Mouse (Mus musculus) cerebral cortex, adult 2 months (tissue): Measurements from ENCODE around the gene Taar7f.

Experiments
- WGBS: fragments of 180-500 bp; shearing (Covaris S2); methylation state at CpG from one replicate; pipeline ENCODE4 v1.1.7; 2018; 5-methylcytosine and 5-hydroxymethylcytosine counted together

Taar7f gene

DNA sequence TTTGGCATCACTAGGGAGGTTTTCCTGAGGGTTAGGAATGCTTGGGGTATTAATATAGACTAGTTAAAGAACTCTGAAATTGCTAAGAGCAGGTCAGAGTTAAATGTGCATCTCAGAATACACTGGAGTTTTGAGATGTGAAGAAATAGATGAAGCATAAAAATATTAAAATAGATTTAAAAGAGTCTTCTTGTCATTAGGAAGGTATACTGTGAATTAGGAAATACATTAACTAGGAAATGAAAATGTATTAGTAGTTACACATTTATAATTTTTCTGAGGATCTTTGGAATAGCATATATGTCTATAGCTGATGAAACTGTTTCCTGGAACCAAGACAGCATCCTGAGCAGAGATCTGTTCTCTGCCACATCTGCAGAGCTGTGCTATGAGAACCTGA, at the start of gene Taar7f:
Taar7f (plus strand) TSS at position 301 of the 400 bp plus-strand sequence.

DNA sequence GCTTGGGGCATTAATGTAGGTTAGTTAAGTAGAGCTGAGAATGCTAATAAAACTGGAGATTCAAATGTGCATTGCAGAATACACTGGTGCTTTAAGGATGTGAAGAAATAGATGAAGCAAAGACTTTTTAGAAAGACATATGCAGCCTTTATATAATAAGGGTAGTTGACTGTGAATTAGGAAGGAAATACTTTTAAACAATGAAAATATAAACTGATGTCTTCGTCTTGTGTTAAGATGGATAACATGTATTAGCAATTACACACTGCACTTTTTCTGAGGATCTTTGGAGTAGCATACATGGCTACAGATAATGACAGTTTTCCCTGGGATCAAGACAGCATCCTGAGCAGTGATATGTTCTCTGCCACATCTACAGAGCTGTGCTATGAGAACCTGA, 49.7 kb upstream of the Taar7f start, which contains the start of gene Taar7b:
Taar7b (plus strand) TSS at position 301 of the 400 bp plus-strand sequence.
- WGBS: 85% methylated on average over 1 of the region's 1 CpGs

DNA sequence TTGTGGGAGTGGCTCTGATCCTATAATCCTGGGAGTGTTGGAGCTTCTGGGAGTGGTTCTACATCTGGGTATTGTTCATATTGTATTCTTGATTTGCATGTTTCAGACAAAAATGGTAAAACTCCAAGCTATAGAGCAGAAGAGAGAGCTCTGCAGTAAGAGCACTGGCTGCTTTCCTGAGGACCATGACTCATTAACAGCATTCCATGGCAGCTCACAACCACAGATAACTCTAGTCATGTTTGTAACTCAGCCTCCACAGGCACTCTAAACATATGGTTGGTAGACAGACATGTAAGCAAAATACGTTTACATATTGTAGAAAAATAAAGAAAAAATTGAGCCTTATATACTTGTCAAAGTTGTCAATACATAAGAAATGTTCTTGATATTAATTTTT, 42.9 kb upstream of the Taar7f start:
- WGBS: 50% methylated on average over 1 of the region's 1 CpGs

DNA sequence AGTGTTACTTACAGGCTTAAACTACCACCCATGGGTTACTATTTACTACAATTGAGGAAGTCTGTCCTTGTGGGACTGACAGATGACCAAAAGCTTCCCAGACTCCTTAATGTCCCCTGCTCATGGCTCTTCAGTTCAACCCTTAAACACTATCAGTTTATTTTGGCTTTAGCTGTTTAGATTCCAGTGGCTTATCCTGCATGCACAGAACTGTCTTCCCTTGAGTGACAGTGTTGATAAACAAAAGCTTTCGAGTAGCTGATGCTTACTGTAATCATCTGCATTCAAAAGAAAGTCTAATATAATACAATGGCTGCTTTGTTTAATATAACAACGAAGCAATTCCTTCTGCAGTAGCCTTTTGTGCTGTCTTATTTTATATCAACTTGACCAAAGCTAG, 42.3 kb upstream of the Taar7f start:
- WGBS: 43% methylated on average over 2 of the region's 2 CpGs

DNA sequence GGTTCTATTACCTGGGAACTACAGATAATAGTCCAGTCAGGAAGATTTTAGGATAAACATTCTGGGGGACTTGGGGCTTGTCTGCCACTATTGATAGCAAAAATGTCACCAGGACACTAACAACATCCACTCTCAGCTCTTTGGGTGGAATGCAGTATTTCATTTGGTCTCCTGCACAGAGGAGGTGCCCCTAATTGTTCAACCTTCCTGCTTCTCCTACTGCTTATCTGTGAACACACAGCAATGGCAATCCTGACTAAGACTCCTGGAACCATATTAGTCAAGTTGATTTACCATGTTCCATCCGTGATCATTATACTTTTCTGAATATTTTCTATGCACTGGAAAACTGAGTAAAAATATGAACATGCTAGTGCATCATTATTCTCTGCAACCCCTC, 41.2 kb upstream of the Taar7f start:
- WGBS: 93% methylated on average over 1 of the region's 1 CpGs

DNA sequence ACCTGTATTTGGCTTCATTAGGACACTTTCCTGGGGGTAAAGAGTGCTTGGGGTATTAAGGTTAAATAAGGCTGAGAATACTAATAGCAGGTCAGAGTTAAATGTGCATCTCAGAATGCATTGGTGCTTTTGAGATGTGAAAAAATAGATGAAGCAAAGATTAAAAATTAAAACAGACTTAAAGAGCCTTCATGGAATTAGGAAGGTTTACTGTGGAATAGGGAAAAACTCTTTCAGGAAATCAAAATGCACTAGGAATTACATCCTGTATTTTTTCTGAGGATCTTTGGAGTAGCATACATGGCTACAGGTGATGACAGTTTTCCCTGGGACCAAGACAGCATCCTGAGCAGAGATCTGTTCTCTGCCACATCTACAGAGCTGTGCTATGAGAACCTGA, 22.4 kb upstream of the Taar7f start, which contains the start of gene Taar7d:
Taar7d (plus strand) TSS at position 301 of the 400 bp plus-strand sequence.

DNA sequence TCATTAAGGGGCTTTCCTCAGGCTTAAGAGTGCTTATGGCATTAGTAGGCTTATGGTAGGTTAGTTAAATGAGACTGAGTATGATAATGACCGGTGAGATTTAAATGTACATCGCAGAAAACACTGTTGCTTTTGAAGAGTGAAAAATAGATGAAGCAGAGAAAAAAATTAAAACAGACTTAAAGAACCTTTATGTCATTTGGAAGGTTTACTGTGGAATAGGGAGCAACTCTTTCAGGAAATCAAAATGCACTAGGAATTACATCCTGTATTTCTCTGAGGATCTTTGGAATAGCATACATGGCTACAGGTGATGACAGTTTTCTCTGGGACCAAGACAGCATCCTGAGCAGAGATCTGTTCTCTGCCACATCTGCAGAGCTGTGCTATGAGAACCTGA, 12.0 kb upstream of the Taar7f start, which contains the start of gene Taar7e:
Taar7e (plus strand) TSS at position 301 of the 400 bp plus-strand sequence.
- WGBS: 89% methylated on average over 2 of the region's 2 CpGs

DNA sequence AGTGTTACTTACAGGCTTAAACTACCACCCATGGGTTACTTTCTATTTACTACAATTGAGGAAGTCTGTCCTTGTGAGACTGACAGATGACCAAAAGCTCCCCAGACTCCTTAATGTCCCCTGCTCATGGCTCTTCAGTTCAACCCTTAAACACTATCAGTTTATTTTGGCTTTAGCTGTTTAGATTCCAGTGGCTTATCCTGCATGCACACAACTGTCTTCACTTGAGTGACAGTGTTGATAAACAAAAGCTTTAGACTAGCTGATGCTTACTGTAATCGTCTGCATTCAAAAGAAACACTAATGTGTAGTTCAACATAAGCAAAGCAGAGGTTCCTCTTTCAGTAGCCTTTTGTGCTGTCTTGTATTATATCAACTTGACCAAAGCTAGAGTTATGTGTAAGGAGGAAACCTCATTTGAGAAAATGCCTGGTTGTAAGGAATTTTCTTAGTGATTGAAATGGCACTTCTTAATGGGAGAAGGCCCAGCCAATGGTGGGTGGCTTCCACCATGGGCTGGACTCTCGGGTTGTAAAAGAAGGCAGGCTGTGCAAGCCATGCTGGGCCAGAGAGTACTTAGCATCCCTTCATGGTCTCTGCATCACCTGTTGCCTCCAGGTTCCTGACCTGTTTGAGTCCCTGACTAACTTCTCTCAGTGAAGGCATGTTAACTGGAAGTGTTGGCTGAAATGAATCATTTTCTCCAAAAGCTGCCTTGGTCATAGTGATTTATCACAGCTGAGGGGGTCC, 9.0 kb upstream of the Taar7f start:
- WGBS: 66% methylated on average over 2 of the region's 2 CpGs

DNA sequence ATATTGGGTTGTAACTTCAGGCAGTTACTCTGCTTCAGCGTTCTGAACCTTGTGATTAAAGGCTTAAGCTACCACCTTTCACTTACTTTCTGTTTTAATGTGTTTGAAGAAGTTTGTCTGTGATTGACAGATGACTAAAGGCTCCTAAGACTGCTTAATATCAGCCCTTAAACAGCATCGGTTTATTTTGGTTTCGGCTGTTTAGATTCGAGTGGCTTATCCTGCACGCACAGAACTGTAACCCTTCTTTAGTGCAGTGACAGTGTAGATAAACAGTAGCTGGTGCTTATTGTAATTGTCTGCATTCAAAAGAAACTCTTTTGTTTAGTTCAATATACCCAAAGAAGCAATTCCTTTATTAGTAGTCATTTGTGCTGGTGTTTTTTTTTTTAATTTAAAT, 2.7 kb downstream of the Taar7f start:
- WGBS: 72% methylated on average over 5 of the region's 5 CpGs

DNA sequence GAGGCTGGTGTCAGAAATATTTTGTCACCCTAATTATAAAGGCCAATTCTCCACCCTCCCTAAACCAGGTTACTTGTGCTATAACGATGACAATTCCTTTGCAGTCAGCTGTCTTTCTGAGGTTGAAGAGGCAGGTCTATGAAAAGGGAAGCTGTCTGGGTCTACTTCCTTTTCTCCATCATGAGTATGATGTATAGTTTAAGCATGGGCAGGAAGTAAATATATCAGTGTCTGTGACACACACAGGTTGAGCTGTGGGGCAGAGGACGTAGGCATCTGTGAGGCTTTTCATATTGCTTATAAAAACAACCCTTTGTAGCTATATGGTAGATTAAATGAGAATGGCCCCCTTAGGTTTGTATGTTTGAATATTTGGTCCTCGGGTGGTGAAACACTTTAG, 9.7 kb downstream of the Taar7f start:
- WGBS: 83% methylated on average over 3 of the region's 3 CpGs

DNA sequence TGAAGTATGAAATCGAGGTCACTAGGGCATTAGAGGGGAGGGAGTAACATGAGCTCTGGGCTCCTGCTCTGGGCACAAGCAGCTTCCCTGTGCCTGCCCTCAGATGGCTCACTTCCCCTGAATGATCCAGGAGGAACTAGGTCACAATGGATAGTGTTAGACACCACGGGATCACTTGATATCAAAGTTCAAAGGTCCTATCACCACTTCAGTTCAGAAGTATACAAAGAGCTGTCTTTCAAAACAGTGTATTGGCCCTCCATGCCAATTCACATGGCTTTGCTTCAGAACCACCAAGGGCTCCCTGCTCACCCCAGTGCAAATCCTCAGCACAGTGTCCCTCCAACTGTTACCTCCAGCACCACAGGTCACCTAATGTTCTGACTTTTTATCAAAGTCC, 25.4 kb downstream of the Taar7f start:
- 44% methylated on average over 2 of the region's 2 CpGs for WGBS

DNA sequence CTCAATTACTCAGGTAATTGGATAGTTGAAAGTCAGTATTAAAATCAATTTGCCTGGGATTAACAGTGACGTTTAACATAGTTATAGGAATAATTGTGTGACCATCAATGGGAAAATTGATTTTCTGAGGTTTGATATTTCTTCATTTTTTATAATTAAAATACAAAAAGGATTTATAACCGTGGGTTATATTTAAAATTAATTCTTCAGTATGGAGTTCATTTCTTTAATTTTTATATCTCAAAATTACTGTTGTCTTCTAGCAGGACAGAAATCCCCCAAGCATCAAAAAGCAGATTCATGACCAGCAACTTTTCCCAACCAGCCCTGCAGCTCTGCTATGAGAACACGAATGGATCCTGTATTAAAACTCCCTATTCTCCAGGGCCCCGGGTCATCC, 26.9 kb downstream of the Taar7f start, which contains the start of gene Taar8a:
Taar8a (plus strand) TSS at position 301 of the 400 bp plus-strand sequence.
- 90% methylated on average over 2 of the region's 4 CpGs for WGBS

DNA sequence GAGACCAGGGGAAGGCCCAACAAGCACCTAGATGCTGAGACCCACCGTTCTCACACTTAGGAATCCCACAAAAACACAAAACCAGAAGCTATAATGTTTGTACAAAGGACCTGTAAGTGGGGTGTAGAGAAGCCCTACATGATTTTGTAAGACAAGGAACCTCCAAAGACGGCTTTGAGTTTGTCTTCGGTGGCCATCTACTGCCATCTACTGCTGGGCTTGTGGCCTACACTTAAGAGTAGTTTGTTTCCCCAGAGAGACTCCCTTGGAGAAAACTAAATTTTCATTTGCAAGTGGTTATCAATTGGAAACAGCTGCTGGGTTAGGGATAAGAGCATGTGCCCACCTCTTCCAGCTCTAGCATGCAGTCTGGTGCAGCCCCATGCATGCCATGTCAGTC, 30.9 kb downstream of the Taar7f start:
- 39% methylated on average over 3 of the region's 3 CpGs for WGBS

DNA sequence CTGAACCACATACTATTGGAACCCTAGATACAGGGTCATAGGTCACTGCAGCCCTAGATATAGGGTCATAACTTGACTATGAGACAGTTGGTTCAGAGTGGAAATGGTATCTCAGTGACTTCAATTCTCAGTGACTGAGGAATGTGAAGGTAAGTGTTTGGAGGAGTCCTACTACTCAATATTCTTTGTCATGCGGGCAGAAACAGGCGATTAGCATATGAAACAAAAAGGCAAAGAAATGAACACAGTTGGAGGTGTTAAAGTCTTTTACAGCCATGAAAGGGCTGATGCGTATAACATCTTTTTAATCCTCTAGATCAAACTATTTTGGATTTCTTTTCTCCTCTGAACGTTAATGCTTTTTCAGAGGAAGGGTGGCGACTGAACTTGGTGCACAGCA, 36.6 kb downstream of the Taar7f start:
- 66% methylated on average over 5 of the region's 5 CpGs for WGBS

DNA sequence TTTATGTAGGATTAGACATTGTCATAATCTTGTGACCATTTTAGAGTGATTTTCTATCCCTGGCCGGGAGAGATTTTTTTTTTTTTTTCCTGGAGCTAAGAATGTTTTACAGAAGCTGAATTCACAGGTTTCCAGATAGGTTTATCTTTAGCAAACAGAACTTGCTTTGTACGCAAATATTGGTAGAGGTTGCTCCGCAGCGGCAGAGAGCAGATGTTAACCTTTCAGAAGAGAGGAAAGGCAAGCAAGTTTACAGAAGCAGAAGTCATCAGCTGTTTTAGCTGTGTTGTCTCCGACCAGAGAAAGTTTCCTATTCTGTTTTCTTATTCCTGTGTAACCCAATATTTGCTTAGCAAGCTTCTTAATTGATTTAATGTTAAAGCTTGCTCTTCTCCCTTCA, 37.2 kb downstream of the Taar7f start:
- WGBS: 75% methylated on average over 5 of the region's 5 CpGs

DNA sequence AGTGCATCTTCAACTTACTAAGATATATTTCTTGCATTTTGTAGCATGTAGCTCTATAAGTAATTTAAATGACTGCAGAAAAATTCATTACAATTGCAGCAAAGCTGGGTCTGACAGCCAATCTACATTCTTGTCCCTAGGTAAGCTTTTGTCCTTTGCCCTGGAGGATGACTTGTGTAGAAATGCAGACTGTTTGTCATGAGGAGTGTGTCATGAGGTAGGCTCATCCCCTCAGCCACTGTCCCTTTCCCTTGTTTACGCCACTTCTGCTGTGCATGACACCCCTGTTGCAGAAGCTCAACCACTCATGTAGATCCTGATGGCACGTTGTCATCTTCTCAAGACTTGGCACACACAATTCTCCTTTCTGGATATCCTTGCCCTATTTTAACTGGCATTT, 37.9 kb downstream of the Taar7f start:
- 81% methylated on average over 2 of the region's 2 CpGs for WGBS

DNA sequence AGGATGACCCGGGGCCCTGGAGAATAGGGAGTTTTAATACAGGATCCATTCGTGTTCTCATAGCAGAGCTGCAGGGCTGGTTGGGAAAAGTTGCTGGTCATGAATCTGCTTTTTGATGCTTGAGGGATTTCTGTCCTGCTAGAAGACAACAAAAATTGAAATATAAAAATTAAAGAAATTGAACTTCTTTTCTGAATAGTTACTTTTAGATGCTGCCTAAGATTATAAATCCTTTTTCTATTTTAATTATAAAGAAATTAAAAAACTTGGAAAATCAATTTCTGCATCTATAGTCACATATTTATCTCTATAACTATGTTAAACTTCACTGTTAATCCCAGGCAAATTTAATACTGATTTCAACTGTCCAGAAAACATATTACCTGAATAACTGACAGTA, 42.9 kb downstream of the Taar7f start, which contains the start of gene Taar8b:
Taar8b (minus strand) TSS at position 101 of the 400 bp plus-strand sequence.
- 63% methylated on average over 2 of the region's 2 CpGs for WGBS

DNA sequence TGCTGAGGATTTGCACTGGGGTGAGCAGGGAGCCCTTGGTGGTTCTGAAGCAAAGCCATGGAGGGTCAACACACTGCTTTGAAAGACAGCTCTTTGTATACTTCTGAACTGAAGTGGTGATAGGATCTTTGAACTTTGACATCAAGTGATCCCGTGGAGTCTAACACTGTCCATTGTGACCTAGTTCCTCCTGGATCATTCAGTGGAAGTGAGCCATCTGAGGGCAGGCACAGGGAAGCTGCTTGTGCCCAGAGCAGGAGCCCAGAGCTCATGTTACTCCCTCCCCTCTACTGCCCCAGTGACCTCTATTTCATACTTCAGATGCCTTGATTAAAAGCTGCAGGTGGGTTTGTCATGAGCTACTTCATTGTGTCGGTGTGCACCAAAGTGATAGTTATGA, 47.7 kb downstream of the Taar7f start:
- 65% methylated on average over 2 of the region's 2 CpGs for WGBS
